ENCODE assay signal across 9 mouse cellular contexts in genomic region chr5:110357531-110358179, GRCm38 (mm10). TPM values are rescaled to one million over a fixed set of nuclear protein-coding genes. Genes with fewer than 3 reads are reported as not detected.
DNase-seq lines count a peak whose midpoint lies in the region; ATAC-seq and TF ChIP-seq lines count a peak whose summit lies in the region.
"Had no signal": no experiment of that assay in that cellular context is flagged by ENCODE, and none has a peak within 500 bp of the region (broad histone marks: within the 10 kb centered on the region; RNA-seq: fewer than 3 reads in every experiment).

No protein-coding gene starts in this region.

- peak; percentile 88 for TF ChIP-seq CTCF in G1E (IDR thresholded peaks at IDR 0.05; ENCODE audit: low read depth, low read length)

- no peak overlapping the region for H3K27ac ChIP-seq in hindbrain, embryonic 11.5 days (ENCODE audit: low read depth, low read length)
- H3K27ac ChIP-seq: limb, embryonic 15.5 days had no signal

- H3K9ac ChIP-seq in hindbrain, embryonic 11.5 days (ENCODE audit: low read depth, low read length): no peak overlapping the region
- H3K9ac ChIP-seq: limb, embryonic 15.5 days had no signal

- ATAC-seq in G1E (ENCODE audit: extremely low read depth, insufficient number of reproducible peaks, low FRiP score, poor library complexity, severe bottlenecking): no peak
- ATAC-seq in hindbrain, embryonic 11.5 days (ENCODE audit: low FRiP score): peak; percentile 65; the same call in 1 of the 2 replicates

- peaks cover 16% of the 10 kb centered on the region for H3K27me3 ChIP-seq in G1E (ENCODE audit: insufficient read depth, low read length)
- H3K27me3 ChIP-seq in hindbrain, embryonic 11.5 days (ENCODE audit: control insufficient read depth, insufficient read depth, low read length): no peaks in the 10 kb centered on the region

- H3K36me3 ChIP-seq in G1E (replicated peaks): no peaks in the 10 kb centered on the region
- no peaks in the 10 kb centered on the region for H3K36me3 ChIP-seq in hindbrain, embryonic 11.5 days (ENCODE audit: control insufficient read depth, insufficient read depth, low read length)
- H3K36me3 ChIP-seq: limb, embryonic 15.5 days had no signal

- WGBS in hindbrain, embryonic 11.5 days: 41% methylated on average over 9 of the region's 9 CpGs

- peak; percentile 54 for DNase-seq in G1E (ENCODE audit: low spot score)
- DNase-seq in brain, embryonic 18.5 days (ENCODE audit: low read depth, low spot score): peak; percentile 45
- peak; percentile 5 for DNase-seq in fat pad, adult 2 months (ENCODE audit: extremely low read depth, low read depth, low spot score)
- peak; percentile 93 for DNase-seq in hindbrain, embryonic 11.5 days (ENCODE audit: low spot score)
- peak; percentile 89 for DNase-seq in layer of hippocampus, adult 9-10 months (ENCODE audit: low spot score)
- DNase-seq in lung, postnatal 25 days (ENCODE audit: low spot score): peak; percentile 75
- DNase-seq in retina, embryonic 14.5 days (ENCODE audit: low spot score): peak; percentile 96
- DNase-seq in urinary bladder, adult 2 months (ENCODE audit: low spot score): peak; percentile 51

- no peak overlapping the region for H3K4me2 ChIP-seq in hindbrain, embryonic 11.5 days (replicated peaks; ENCODE audit: low read depth, low read length)
- H3K4me2 ChIP-seq: limb, embryonic 15.5 days had no signal

- H3K9me3 ChIP-seq in G1E (replicated peaks): no peaks in the 10 kb centered on the region
- no peaks in the 10 kb centered on the region for H3K9me3 ChIP-seq in hindbrain, embryonic 11.5 days (ENCODE audit: control insufficient read depth, low read length)
- H3K9me3 ChIP-seq: limb, embryonic 15.5 days had no signal

- peaks cover 3% of the 10 kb centered on the region; the same call in 1 of the 2 replicates for H3K4me1 ChIP-seq in G1E (ENCODE audit: insufficient read depth, low read depth, low read length)
- no peaks in the 10 kb centered on the region for H3K4me1 ChIP-seq in hindbrain, embryonic 11.5 days (replicated peaks; ENCODE audit: control insufficient read depth, insufficient read depth, low read length)

- H3K4me3 ChIP-seq in G1E (ENCODE audit: low read depth, low read length): no peak overlapping the region
- no peak overlapping the region for H3K4me3 ChIP-seq in hindbrain, embryonic 11.5 days (ENCODE audit: low read depth, low read length)
- H3K4me3 ChIP-seq: limb, embryonic 15.5 days had no signal

RNA-seq across cellular contexts. Expression of gene Lrcol1, which starts 13.1 kb away (rescaled TPM):
- total RNA-seq in G1E (2014; fragmentation: Nextera tagmentation) (not detected in 2 replicates), G1E (2017) (not detected in 2 replicates)
- polyA plus RNA-seq in G1E (2012): not detected in 2 replicates
- not detected in 2 replicates for polyA plus RNA-seq in hindbrain, embryonic 11.5 days (2014; fragmentation: Nextera tagmentation; extraction: Ambion mirVana)
- polyA plus RNA-seq in urinary bladder, adult 2 months (2012; rRNA removed): not detected in 2 replicates
- polyA plus RNA-seq: limb, embryonic 15.5 days had no signal

RNA-seq across cellular contexts. Expression of gene P2rx2, which starts 14.6 kb away (rescaled TPM):
- total RNA-seq in G1E (2014; fragmentation: Nextera tagmentation) (not detected in 2 replicates), G1E (2017) (not detected in 2 replicates)
- not detected in 2 replicates for polyA plus RNA-seq in G1E (2012)
- polyA plus RNA-seq in hindbrain, embryonic 11.5 days (2014; fragmentation: Nextera tagmentation; extraction: Ambion mirVana): 0.67 and 0.91 TPM in 2 replicates
- 1.7 and 1.8 TPM in 2 replicates for polyA plus RNA-seq in urinary bladder, adult 2 months (2012; rRNA removed)

Comparison
In these comparisons a context has a peak if more than half of its experiments do, and no peak if none do; other contexts are left out.
1. DNase-seq: peak in every context shown above with its lines; median percentile 96 in retina, embryonic 14.5 days; 93 in hindbrain, embryonic 11.5 days; 89 in layer of hippocampus, adult 9-10 months; 75 in lung, postnatal 25 days; 54 in G1E; 51 in urinary bladder, adult 2 months; 45 in brain, embryonic 18.5 days; 5 in fat pad, adult 2 months.